Mouse (Mus musculus) ES-E14 (cell line): ENCODE data around the gene Ugt1a8. TPM values are rescaled to one million over a fixed set of nuclear protein-coding genes. Genes with fewer than 3 reads are reported as not detected.

Experiments
- DNase-seq: peaks from one replicate; pipeline ENCODE4 v3.0.0-alpha.2; 2013; ENCODE audit warnings: low read depth, low spot score
- H3K27ac ChIP-seq: 2 replicates; pipeline ENCODE4 v1.5.1; 2012; ENCODE audit warnings: low read depth, mild to moderate bottlenecking, low read length, moderate library complexity, mixed read lengths; ENCODE audit not compliant: poor library complexity, insufficient read depth, severe bottlenecking
- H3K36me3 ChIP-seq: 2 replicates; pipeline ENCODE4 v1.6.1; 2012; ENCODE audit warnings: mild to moderate bottlenecking, low read length, moderate library complexity, mixed read lengths; ENCODE audit not compliant: control insufficient read depth, poor library complexity, insufficient read depth, severe bottlenecking
- H3K4me1 ChIP-seq, 2 experiments: fragments of 150-350 bp in 1 of 2; sonication (generic) in 1 of 2; 2 replicates each; pipeline ENCODE4 v1.6.1; 2012; ENCODE audit warnings: low read length in 2 of 2, mild to moderate bottlenecking in 1 of 2, mixed read lengths in 1 of 2; ENCODE audit not compliant: control insufficient read depth in 2 of 2, insufficient read depth in 2 of 2, poor library complexity in 1 of 2
- H3K4me3 ChIP-seq, 2 experiments: fragments of 150-350 bp in 1 of 2; sonication (generic) in 1 of 2; 2 replicates each; pipeline ENCODE4 v1.5.1; 2012; ENCODE audit warnings: low read length in 2 of 2, low read depth in 1 of 2, mild to moderate bottlenecking in 1 of 2, mixed read lengths in 1 of 2; ENCODE audit not compliant: insufficient read depth in 1 of 2, poor library complexity in 1 of 2, severe bottlenecking in 1 of 2
- H3K9ac ChIP-seq: 2 replicates; pipeline ENCODE4 v1.6.1; 2012; ENCODE audit warnings: low read depth, mild to moderate bottlenecking, low read length, mixed read lengths; ENCODE audit not compliant: poor library complexity, insufficient read depth, severe bottlenecking
- H3K9me3 ChIP-seq: fragments of 150-350 bp; sonication (generic); 2 replicates; pipeline ENCODE4 v1.6.1; 2012; ENCODE audit warnings: low read depth, mild to moderate bottlenecking, low read length; ENCODE audit not compliant: control insufficient read depth, insufficient read depth
- CHD2 ChIP-seq: IDR thresholded peaks from 2 replicates; pipeline ENCODE4 v1.6.1; 2014; ENCODE audit warnings: mild to moderate bottlenecking, low read depth, low read length, inconsistent platforms
- HCFC1 ChIP-seq: IDR thresholded peaks from 2 replicates; pipeline ENCODE4 v1.6.1; 2012; ENCODE audit warnings: low read length, inconsistent platforms, borderline replicate concordance; ENCODE audit not compliant: insufficient read depth
- MAFK ChIP-seq: IDR thresholded peaks from 2 replicates; pipeline ENCODE4 v1.6.1; 2014; ENCODE audit warnings: mild to moderate bottlenecking, low read depth, low read length, inconsistent platforms; ENCODE audit not compliant: insufficient read depth
- ZC3H11A ChIP-seq: IDR thresholded peaks from 2 replicates; pipeline ENCODE4 v1.6.1; 2012; ENCODE audit warnings: low read depth, mild to moderate bottlenecking, inconsistent platforms, low read length, borderline replicate concordance
- ZNF384 ChIP-seq: IDR thresholded peaks from 2 replicates; pipeline ENCODE4 v1.6.1; 2012; ENCODE audit warnings: low read depth, low read length, inconsistent platforms
- in situ Hi-C, 2 experiments: fragments of 600-800 bp; cut with MboI; formaldehyde crosslinking; loops; one replicate each; pipeline ENCODE4 v1.15.1; 2025; ENCODE audit warnings: low sequenced_read_pairs in 2 of 2, inconsistent platforms in 1 of 2; ENCODE audit not compliant: unreplicated experiment in 2 of 2
- total RNA-seq: library from RNA; depleted of rRNA; stranded (reverse); fragments of 300-350 nt; gene quantifications from 2 replicates; pipeline ENCODE4 v1.2.3, GENCODE M21; 2012

The Ugt1a8 gene
- total RNA-seq, 1 experiment = not detected

- Histone ChIP-seq H3K9ac (no peak overlapping the region), H3K27ac (no peak overlapping the region), H3K9me3 (peaks cover 3% of the 10 kb centered on the region; the same call in 1 of the 2 replicates), H3K4me3 (no peak overlapping the region), H3K36me3 (peaks cover 64% of the 10 kb centered on the region), H3K4me1 (peaks cover 3 to 4% of the 10 kb centered on the region in 2 experiments; a peak in 2 of 4 replicates)
- TF ChIP-seq MAFK (no peak), CHD2 (no peak), ZNF384 (no peak), HCFC1 (no peak), ZC3H11A (no peak)
- DNase-seq = no peak
- in situ Hi-C loops = no loop called here
These were observed 176.2 kb downstream of the Ugt1a8 start for GRCm38 (mm10) chr1:88263778-88264177.

- peaks cover 70% of the 10 kb centered on the region for H3K36me3 ChIP-seq
- no peak overlapping the region for H3K27ac ChIP-seq
- H3K9ac ChIP-seq = no peak overlapping the region
- DNase-seq = no peak
- peaks cover 3% of the 10 kb centered on the region; the same call in 1 of the 2 replicates for H3K9me3 ChIP-seq
- TF ChIP-seq HCFC1 (no peak), CHD2 (no peak)
- in situ Hi-C loops = no loop called here
- no peak overlapping the region for H3K4me3 ChIP-seq
- peaks cover 3 to 4% of the 10 kb centered on the region in 2 experiments; a peak in 2 of 4 replicates for H3K4me1 ChIP-seq
These were observed 176.7 kb downstream of the Ugt1a8 start for GRCm38 (mm10) chr1:88264237-88264868.

GRCm38 (mm10) chr1:88264869-88265240, 177.2 kb downstream of the Ugt1a8 start:
- Histone ChIP-seq H3K27ac (no peak overlapping the region), H3K9ac (no peak overlapping the region), H3K36me3 (peaks cover 75% of the 10 kb centered on the region), H3K9me3 (peaks cover 3% of the 10 kb centered on the region; the same call in 1 of the 2 replicates), H3K4me1 (peaks cover 3 to 4% of the 10 kb centered on the region in 2 experiments; a peak in 2 of 4 replicates), H3K4me3 (no peak overlapping the region)
- no peak for DNase-seq
- in situ Hi-C loops = no loop called here
- no peak for TF ChIP-seq ZC3H11A

- Histone ChIP-seq H3K36me3 (peaks cover 80% of the 10 kb centered on the region), H3K9ac (no peak overlapping the region), H3K27ac (no peak overlapping the region), H3K4me1 (peaks cover 3 to 4% of the 10 kb centered on the region in 2 experiments; a peak in 2 of 4 replicates), H3K4me3 (no peak overlapping the region), H3K9me3 (peaks cover 3% of the 10 kb centered on the region; the same call in 1 of the 2 replicates)
- DNase-seq = no peak
- TF ChIP-seq ZNF384 = no peak
- no peak for TF ChIP-seq ZC3H11A
- TF ChIP-seq MAFK = no peak
- no peak for TF ChIP-seq HCFC1
- no peak for TF ChIP-seq CHD2
- in situ Hi-C loops = no loop called here
These were observed 178.5 kb downstream of the Ugt1a8 start for GRCm38 (mm10) chr1:88266123-88266522.

- in situ Hi-C loops = no loop called here
- no peak overlapping the region for H3K27ac ChIP-seq
- TF ChIP-seq CHD2 = no peak
- TF ChIP-seq MAFK = no peak
- no peak for TF ChIP-seq HCFC1
- no peak for TF ChIP-seq ZC3H11A
- TF ChIP-seq ZNF384 = no peak
- H3K9me3 ChIP-seq = peaks cover 5% of the 10 kb centered on the region; the same call in 1 of the 2 replicates
- H3K4me3 ChIP-seq = no peak overlapping the region
- H3K9ac ChIP-seq = no peak overlapping the region
- peaks cover 2 to 3% of the 10 kb centered on the region in 2 experiments; a peak in 2 of 4 replicates for H3K4me1 ChIP-seq
- no peak for DNase-seq
- peaks cover 89% of the 10 kb centered on the region for H3K36me3 ChIP-seq
These were observed 179.9 kb downstream of the Ugt1a8 start for GRCm38 (mm10) chr1:88267489-88267888.
